Mouse (Mus musculus) MEL (cell line): ENCODE results near the gene Gm20388. TPM values are rescaled to one million over a fixed set of nuclear protein-coding genes. Genes with fewer than 3 reads are reported as not detected.

Source experiments
- DNase-seq: peaks from one replicate; pipeline ENCODE4 v3.0.0; 2011; ENCODE audit warnings: low read depth, low spot score
- H3K27ac ChIP-seq: 2 replicates; pipeline ENCODE4 v1.5.1; 2012; ENCODE audit warnings: low read depth, mild to moderate bottlenecking, control low read depth, low read length, moderate library complexity; ENCODE audit not compliant: control insufficient read depth
- H3K27me3 ChIP-seq, 2 experiments: fragments of 150-350 bp in 1 of 2; sonication (generic) in 1 of 2; 2 replicates each; pipeline ENCODE4 v1.6.1; 2012; ENCODE audit warnings: low read length in 2 of 2, mild to moderate bottlenecking in 2 of 2, improper control_type of control experiment in 1 of 2, moderate library complexity in 1 of 2; ENCODE audit not compliant: insufficient read depth in 2 of 2, control insufficient read depth in 1 of 2
- H3K36me3 ChIP-seq, 2 experiments: 2 replicates each; pipeline ENCODE4 v1.6.1; 2012 to 2014; ENCODE audit warnings: low read length in 2 of 2, improper control_type of control experiment in 1 of 2, inconsistent platforms in 1 of 2, mild to moderate bottlenecking in 1 of 2; ENCODE audit not compliant: insufficient read depth in 2 of 2, control insufficient read depth in 1 of 2
- H3K4me1 ChIP-seq, 2 experiments: fragments of 150-350 bp in 1 of 2; sonication (generic) in 1 of 2; 2 replicates each; pipeline ENCODE4 v1.6.1; 2012; ENCODE audit warnings: low read length in 2 of 2, improper control_type of control experiment in 1 of 2, mild to moderate bottlenecking in 1 of 2; ENCODE audit not compliant: insufficient read depth in 2 of 2, control insufficient read depth in 1 of 2
- H3K4me3 ChIP-seq, 2 experiments: fragments of 150-350 bp in 1 of 2; sonication (generic) in 1 of 2; 2 replicates each; pipeline ENCODE4 v1.5.1; 2012; ENCODE audit warnings: low read depth in 2 of 2, low read length in 2 of 2, mild to moderate bottlenecking in 2 of 2, moderate library complexity in 2 of 2, control low read depth in 1 of 2, improper control_type of control experiment in 1 of 2; ENCODE audit not compliant: control insufficient read depth in 1 of 2, insufficient read depth in 1 of 2
- H3K79me2 ChIP-seq: 2 replicates; pipeline ENCODE4 v1.6.1; 2012; ENCODE audit warnings: mild to moderate bottlenecking, low read length, moderate library complexity; ENCODE audit not compliant: control insufficient read depth, poor library complexity, insufficient read depth
- H3K9ac ChIP-seq: 2 replicates; pipeline ENCODE4 v1.6.1; 2012; ENCODE audit warnings: low read depth, mild to moderate bottlenecking, control low read depth, low read length, moderate library complexity; ENCODE audit not compliant: control insufficient read depth, poor library complexity, severe bottlenecking
- H3K9me3 ChIP-seq: fragments of 150-350 bp; sonication (generic); replicated peaks from 2 replicates; pipeline ENCODE4 v1.6.1; 2012; ENCODE audit warnings: mild to moderate bottlenecking, low read length, improper control_type of control experiment, moderate library complexity; ENCODE audit not compliant: insufficient read depth
- BHLHE40 ChIP-seq: IDR thresholded peaks from 2 replicates; pipeline ENCODE4 v1.6.1; 2012; ENCODE audit warnings: low read depth, mild to moderate bottlenecking, inconsistent platforms, low read length, improper control_type of control experiment, borderline replicate concordance
- CHD1 ChIP-seq: IDR thresholded peaks from 2 replicates; pipeline ENCODE4 v1.6.1; 2012; ENCODE audit warnings: low read depth, mild to moderate bottlenecking, inconsistent platforms, low read length, improper control_type of control experiment
- ELF1 ChIP-seq: IDR thresholded peaks from 2 replicates; pipeline ENCODE4 v1.6.1; 2014; ENCODE audit warnings: low read depth, mild to moderate bottlenecking, inconsistent platforms, low read length, improper control_type of control experiment, moderate library complexity
- EP300 ChIP-seq, 2 experiments: IDR thresholded peaks; 2 replicates each; pipeline ENCODE4 v1.6.1; 2011; ENCODE audit warnings: improper control_type of control experiment in 2 of 2, low read length in 2 of 2, low read depth in 1 of 2, mild to moderate bottlenecking in 1 of 2
- ETS1 ChIP-seq: IDR thresholded peaks from 2 replicates; pipeline ENCODE4 v1.6.1; 2012; ENCODE audit warnings: low read depth, mild to moderate bottlenecking, inconsistent platforms, low read length, improper control_type of control experiment, moderate library complexity
- HCFC1 ChIP-seq: IDR thresholded peaks from 2 replicates; pipeline ENCODE4 v1.6.1; 2012; ENCODE audit warnings: low read depth, mild to moderate bottlenecking, inconsistent platforms, low read length, improper control_type of control experiment, moderate library complexity
- MAX ChIP-seq: IDR thresholded peaks from 2 replicates; pipeline ENCODE4 v1.6.1; 2011; ENCODE audit warnings: low read length, improper control_type of control experiment
- MAZ ChIP-seq: IDR thresholded peaks from 2 replicates; pipeline ENCODE4 v1.6.1; 2012; ENCODE audit warnings: low read depth, mild to moderate bottlenecking, inconsistent platforms, low read length, improper control_type of control experiment
- MEF2A ChIP-seq: IDR thresholded peaks from 2 replicates; pipeline ENCODE4 v1.6.1; 2014; ENCODE audit warnings: low read depth, mild to moderate bottlenecking, inconsistent platforms, low read length, improper control_type of control experiment; ENCODE audit not compliant: poor library complexity, insufficient replicate concordance, severe bottlenecking; ENCODE audit errors: extremely low read depth
- NELFE ChIP-seq: IDR thresholded peaks from 2 replicates; pipeline ENCODE4 v1.6.1; 2011; ENCODE audit warnings: low read depth, low read length, improper control_type of control experiment
- POLR2A ChIP-seq, 2 experiments: IDR thresholded peaks; 2 replicates each; pipeline ENCODE4 v1.6.1; 2011 to 2012; ENCODE audit warnings: low read length in 2 of 2, mild to moderate bottlenecking in 2 of 2, control low read depth in 1 of 2, improper control_type of control experiment in 1 of 2, low read depth in 1 of 2, moderate library complexity in 1 of 2; ENCODE audit not compliant: control insufficient read depth in 1 of 2, insufficient read depth in 1 of 2, poor library complexity in 1 of 2
- POLR2AphosphoS2 ChIP-seq: IDR thresholded peaks from 2 replicates; pipeline ENCODE4 v1.6.1; 2011; ENCODE audit warnings: low read length, improper control_type of control experiment
- RAD21 ChIP-seq: IDR thresholded peaks from 2 replicates; pipeline ENCODE4 v1.6.1; 2011; ENCODE audit warnings: mild to moderate bottlenecking, low read depth, low read length, improper control_type of control experiment
- SIN3A ChIP-seq: IDR thresholded peaks from 2 replicates; pipeline ENCODE4 v1.6.1; 2012; ENCODE audit warnings: low read length, improper control_type of control experiment, inconsistent platforms
- SMC3 ChIP-seq: IDR thresholded peaks from 2 replicates; pipeline ENCODE4 v1.6.1; 2011; ENCODE audit warnings: low read depth, low read length, improper control_type of control experiment
- TBP ChIP-seq: IDR thresholded peaks from 2 replicates; pipeline ENCODE4 v1.8.0; 2011; ENCODE audit warnings: low read depth, low read length, improper control_type of control experiment
- TCF12 ChIP-seq: IDR thresholded peaks from 2 replicates; pipeline ENCODE4 v1.6.1; 2014; ENCODE audit warnings: low read depth, mild to moderate bottlenecking, inconsistent platforms, low read length, improper control_type of control experiment, moderate library complexity
- ZC3H11A ChIP-seq: IDR thresholded peaks from 2 replicates; pipeline ENCODE4 v1.6.1; 2012; ENCODE audit warnings: low read depth, mild to moderate bottlenecking, inconsistent platforms, low read length, improper control_type of control experiment
- ZKSCAN1 ChIP-seq: IDR thresholded peaks from 2 replicates; pipeline ENCODE4 v1.6.1; 2012; ENCODE audit warnings: low read depth, mild to moderate bottlenecking, inconsistent platforms, low read length, improper control_type of control experiment, moderate library complexity
- ZMIZ1 ChIP-seq: IDR thresholded peaks from 2 replicates; pipeline ENCODE4 v1.6.1; 2012; ENCODE audit warnings: low read depth, mild to moderate bottlenecking, inconsistent platforms, low read length, improper control_type of control experiment, moderate library complexity
- polyA plus RNA-seq, 2 experiments: library from polyadenylated mRNA; stranded (reverse) in 1 of 2; unstranded in 1 of 2; fragments of >175 nt in 1 of 2; fragments of >200 nt in 1 of 2; gene quantifications; 2 replicates each; pipeline versions ENCODE4 v1.2.1 to v1.2.4; 2012; ENCODE audit warnings: low replicate concordance in 2 of 2, low read depth in 1 of 2; ENCODE audit not compliant: insufficient read length in 2 of 2, insufficient read depth in 1 of 2, missing spikeins in 1 of 2
- total RNA-seq: library from RNA; depleted of rRNA; stranded (reverse); fragments of 300-350 nt; gene quantifications from 2 replicates; pipeline ENCODE4 v1.2.3, GENCODE M21; 2012

Gene Gm20388
- total and polyA plus RNA-seq, 3 experiments, result 11.1 to 17.8 TPM; not detected in 1

DNA sequence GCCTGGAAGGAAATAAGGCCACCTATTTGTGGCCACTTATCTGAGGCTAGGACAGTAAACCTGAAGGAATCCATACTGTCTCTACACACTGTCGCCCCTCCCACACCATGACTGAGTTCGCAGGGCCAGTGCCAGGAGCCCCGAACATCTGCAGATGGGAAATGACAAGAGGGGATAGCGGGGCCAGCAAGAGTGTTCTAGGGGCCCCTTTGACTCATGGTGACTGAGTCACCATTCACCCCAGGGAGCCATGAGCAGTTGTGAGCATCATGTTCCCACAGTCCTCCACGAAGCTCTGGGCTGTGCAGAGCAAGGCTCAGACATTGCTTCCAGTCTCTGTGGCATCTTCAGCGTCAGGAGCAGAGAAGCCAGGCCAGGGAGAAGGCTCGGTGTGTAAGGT lies 2268.7 kb downstream of the Gm20388 start:
- TF ChIP-seq MAZ (no peak), BHLHE40 (no peak), EP300 (IDR thresholded peaks at IDR 0.05; ENCODE audit: low read depth in 1 of 2, low read length in 2 of 2) (no peak), TCF12 (no peak), POLR2A (IDR thresholded peaks at IDR 0.05; ENCODE audit: control insufficient read depth in 1 of 2, insufficient read depth in 1 of 2, low read depth in 1 of 2, low read length in 2 of 2, poor library complexity in 1 of 2) (no peak), TBP (no peak), ELF1 (no peak), SMC3 (no peak), POLR2AphosphoS2 (no peak), ZC3H11A (no peak), RAD21 (no peak), SIN3A (no peak), MAX (no peak), ZMIZ1 (no peak), CHD1 (no peak), ZKSCAN1 (no peak), HCFC1 (no peak), ETS1 (no peak)

DNA sequence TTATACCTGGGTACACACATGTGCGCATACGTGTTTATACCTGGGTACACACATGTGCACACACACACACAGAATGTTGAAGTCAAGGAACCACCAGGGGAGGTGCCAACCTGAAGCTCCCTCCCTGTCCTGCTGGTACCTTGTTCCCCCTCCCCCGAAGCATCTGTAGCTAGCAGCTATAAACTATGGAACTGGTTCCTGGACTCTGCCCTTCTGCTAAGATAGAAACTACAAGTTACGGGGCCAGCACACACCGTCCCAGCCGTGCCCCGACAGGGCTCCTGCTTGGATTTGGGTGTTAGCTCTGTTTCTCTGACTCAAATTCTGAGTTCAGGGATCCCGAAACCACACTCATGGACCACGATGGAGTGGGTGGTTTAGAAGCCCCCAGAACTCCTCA lies 2269.5 kb downstream of the Gm20388 start:
- no peaks in the 10 kb centered on the region for H3K79me2 ChIP-seq
- H3K36me3 ChIP-seq, result no peaks in the 10 kb centered on the region
- H3K27me3 ChIP-seq, result no peaks in the 10 kb centered on the region
- H3K4me1 ChIP-seq, result no peaks in the 10 kb centered on the region
- no peak for DNase-seq
- H3K9ac ChIP-seq, result no peak overlapping the region
- H3K27ac ChIP-seq, result no peak overlapping the region
- TF ChIP-seq ELF1, result no peak
- no peak for TF ChIP-seq MEF2A
- TF ChIP-seq NELFE, result no peak
- no peak for TF ChIP-seq POLR2A (IDR thresholded peaks at IDR 0.05; ENCODE audit: control insufficient read depth in 1 of 2, insufficient read depth in 1 of 2, low read depth in 1 of 2, low read length in 2 of 2, poor library complexity in 1 of 2)
- TF ChIP-seq CHD1, result no peak
- TF ChIP-seq TCF12, result no peak
- no peak overlapping the region for H3K4me3 ChIP-seq
- H3K9me3 ChIP-seq, result no peaks in the 10 kb centered on the region

More for the DNA sequence above, 2268.7 kb downstream of the Gm20388 start:
- Histone ChIP-seq H3K9ac (no peak overlapping the region), H3K27ac (no peak overlapping the region), H3K27me3 (no peaks in the 10 kb centered on the region), H3K9me3 (no peaks in the 10 kb centered on the region), H3K36me3 (no peaks in the 10 kb centered on the region), H3K4me3 (no peak overlapping the region), H3K4me1 (no peaks in the 10 kb centered on the region), H3K79me2 (no peaks in the 10 kb centered on the region)
- DNase-seq, result no peak
